Mouse (Mus musculus) inflammation-experienced regulatory T-cells, adult 6 months (primary cell): ENCODE data around the gene Magel2. TPM values are rescaled to one million over a fixed set of nuclear protein-coding genes. Genes with fewer than 3 reads are reported as not detected.

Experiments used
- ATAC-seq: one replicate; pipeline ENCODE4 v1.8.0; 2017
- polyA plus RNA-seq, 3 experiments: library from polyadenylated mRNA; unstranded; fragments of 100-300 nt; shearing (Covaris generic); gene quantifications; one replicate each; pipeline ENCODE4 v1.2.1; 2017

The Magel2 gene
- polyA plus RNA-seq, 3 experiments from 2014 or later = not detected

- no peak for ATAC-seq
Observed at GRCm38 (mm10) chr7:62428337-62428736, 51.5 kb downstream of the Magel2 start.

Other genes with a start within 250 kb of the Magel2 start
- gene Ndn, start 30.4 kb upstream of the Magel2 start, polyA plus RNA-seq = not detected
- gene Mkrn3, start 43.1 kb downstream of the Magel2 start, polyA plus RNA-seq = not detected
- gene Peg12, start 87.5 kb downstream of the Magel2 start, polyA plus RNA-seq = not detected